15 mouse cellular contexts compared by ENCODE assay signal in genomic region chr9:124138055-124138775, GRCm38 (mm10). TPM values are rescaled to one million over a fixed set of nuclear protein-coding genes. Genes with fewer than 3 reads are reported as not detected.
A peak's percentile ranks its signal among the peaks of the same experiment; 100 is the strongest.
DNase-seq lines count a peak whose midpoint lies in the region; ATAC-seq lines count a peak whose summit lies in the region.
"Had no signal": no experiment of that assay in that cellular context is flagged by ENCODE, and none has a peak within 500 bp of the region (broad histone marks: within the 10 kb centered on the region; RNA-seq: fewer than 3 reads in every experiment).

No protein-coding gene starts in this region.

- peak; percentile 26 for DNase-seq in embryonic facial prominence, embryonic 11.5 days (ENCODE audit: low spot score)
- DNase-seq in embryonic facial prominence, embryonic 10.5 days (ENCODE audit: low spot score): no peak
- peak; percentile 29 to 44 for DNase-seq in spleen, postnatal 36 days (ENCODE audit: low spot score in 2 of 2)
- DNase-seq in spleen, adult 12 weeks (ENCODE audit: low spot score): no peak
- DNase-seq in yolk sac, embryonic 10.5 days (ENCODE audit: low spot score): peak; percentile 8
- no peak for DNase-seq in midbrain, embryonic 14.5 days
- DNase-seq in cerebellum, postnatal 10 days: no peak
- DNase-seq: adrenal gland, adult 2 months; cerebellum, adult 11 months; kidney, postnatal 14 days; thymus, postnatal 14 days had no signal

- ATAC-seq in embryonic facial prominence, embryonic 11.5 days (replicated peaks; ENCODE audit: insufficient number of reproducible peaks, low FRiP score, low TSS enrichment, low read depth): no peak
- peak; percentile 98 for ATAC-seq in liver, embryonic 16.5 days (ENCODE audit: low read depth)
- no peak for ATAC-seq in midbrain, embryonic 14.5 days (ENCODE audit: low FRiP score, low TSS enrichment)

- no peak overlapping the region for H3K4me2 ChIP-seq in embryonic facial prominence, embryonic 11.5 days (ENCODE audit: low read depth, low read length)
- peak overlapping the region; percentile 47 for H3K4me2 ChIP-seq in liver, embryonic 16.5 days (ENCODE audit: low read depth, low read length)
- no peak overlapping the region for H3K4me2 ChIP-seq in midbrain, embryonic 14.5 days (ENCODE audit: low read length)
- H3K4me2 ChIP-seq: hindbrain, embryonic 13.5 days; midbrain, embryonic 12.5 days had no signal

- 54% methylated on average over 4 of the region's 4 CpGs for WGBS in embryonic facial prominence, embryonic 11.5 days
- WGBS in embryonic facial prominence, embryonic 10.5 days: 54% methylated on average over 4 of the region's 4 CpGs
- 16% methylated on average over 4 of the region's 4 CpGs for WGBS in liver, embryonic 16.5 days (ENCODE audit: insufficient replicate concordance)
- WGBS in midbrain, embryonic 14.5 days: 60% methylated on average over 4 of the region's 4 CpGs

- no peak overlapping the region for H3K9ac ChIP-seq in embryonic facial prominence, embryonic 11.5 days (replicated peaks; ENCODE audit: low read length)
- no peak overlapping the region for H3K9ac ChIP-seq in liver, embryonic 16.5 days (ENCODE audit: low read depth, low read length)
- no peak overlapping the region for H3K9ac ChIP-seq in midbrain, embryonic 14.5 days (replicated peaks; ENCODE audit: low read length)
- H3K9ac ChIP-seq: hindbrain, embryonic 13.5 days; midbrain, embryonic 12.5 days had no signal

- H3K27ac ChIP-seq in embryonic facial prominence, embryonic 11.5 days (replicated peaks; ENCODE audit: low read depth, low read length): no peak overlapping the region
- H3K27ac ChIP-seq in embryonic facial prominence, embryonic 10.5 days (replicated peaks): no peak overlapping the region
- peak overlapping the region; percentile 86 for H3K27ac ChIP-seq in liver, embryonic 16.5 days (ENCODE audit: low read length)
- H3K27ac ChIP-seq in midbrain, embryonic 14.5 days (replicated peaks; ENCODE audit: low read depth, low read length): no peak overlapping the region
- H3K27ac ChIP-seq: hindbrain, embryonic 13.5 days; limb, embryonic 10.5 days; midbrain, embryonic 12.5 days had no signal

- no peaks in the 10 kb centered on the region for H3K36me3 ChIP-seq in embryonic facial prominence, embryonic 11.5 days (replicated peaks; ENCODE audit: control insufficient read depth, insufficient read depth, low read depth, low read length)
- no peaks in the 10 kb centered on the region for H3K36me3 ChIP-seq in embryonic facial prominence, embryonic 10.5 days (replicated peaks)
- no peaks in the 10 kb centered on the region for H3K36me3 ChIP-seq in liver, embryonic 16.5 days (ENCODE audit: control insufficient read depth, insufficient read depth)
- no peaks in the 10 kb centered on the region for H3K36me3 ChIP-seq in midbrain, embryonic 14.5 days (ENCODE audit: control insufficient read depth, insufficient read depth, low read length)
- H3K36me3 ChIP-seq: hindbrain, embryonic 13.5 days; limb, embryonic 10.5 days; midbrain, embryonic 12.5 days had no signal

- no peak overlapping the region for H3K4me3 ChIP-seq in embryonic facial prominence, embryonic 11.5 days (ENCODE audit: low read depth, low read length)
- H3K4me3 ChIP-seq in embryonic facial prominence, embryonic 10.5 days: no peak overlapping the region
- H3K4me3 ChIP-seq in liver, embryonic 16.5 days (ENCODE audit: low read depth, low read length): peak overlapping the region; percentile 20; the same call in 1 of the 2 replicates
- H3K4me3 ChIP-seq in midbrain, embryonic 14.5 days (replicated peaks; ENCODE audit: low read depth, low read length): no peak overlapping the region
- H3K4me3 ChIP-seq: hindbrain, embryonic 13.5 days; limb, embryonic 10.5 days; midbrain, embryonic 12.5 days had no signal

- H3K9me3 ChIP-seq in embryonic facial prominence, embryonic 11.5 days (replicated peaks; ENCODE audit: control insufficient read depth, low read length): no peaks in the 10 kb centered on the region
- no peaks in the 10 kb centered on the region for H3K9me3 ChIP-seq in embryonic facial prominence, embryonic 10.5 days
- H3K9me3 ChIP-seq in liver, embryonic 16.5 days (replicated peaks; ENCODE audit: control insufficient read depth, low read length): no peaks in the 10 kb centered on the region
- H3K9me3 ChIP-seq in midbrain, embryonic 14.5 days (ENCODE audit: control insufficient read depth, low read length): no peaks in the 10 kb centered on the region
- H3K9me3 ChIP-seq: hindbrain, embryonic 13.5 days; limb, embryonic 10.5 days; midbrain, embryonic 12.5 days had no signal

- no peaks in the 10 kb centered on the region for H3K4me1 ChIP-seq in embryonic facial prominence, embryonic 11.5 days (ENCODE audit: control insufficient read depth, insufficient read depth, low read length)
- H3K4me1 ChIP-seq in embryonic facial prominence, embryonic 10.5 days: peaks cover 10% of the 10 kb centered on the region
- peaks cover 16% of the 10 kb centered on the region for H3K4me1 ChIP-seq in liver, embryonic 16.5 days (ENCODE audit: control insufficient read depth, low read depth, low read length)
- H3K4me1 ChIP-seq in midbrain, embryonic 14.5 days (ENCODE audit: control insufficient read depth, insufficient read depth, low read length): no peaks in the 10 kb centered on the region
- H3K4me1 ChIP-seq: hindbrain, embryonic 13.5 days; limb, embryonic 10.5 days; midbrain, embryonic 12.5 days had no signal

- no peaks in the 10 kb centered on the region for H3K27me3 ChIP-seq in embryonic facial prominence, embryonic 11.5 days (ENCODE audit: control insufficient read depth, insufficient read depth, low read length)
- H3K27me3 ChIP-seq in embryonic facial prominence, embryonic 10.5 days (replicated peaks; ENCODE audit: low read depth, poor library complexity, severe bottlenecking): no peaks in the 10 kb centered on the region
- H3K27me3 ChIP-seq in liver, embryonic 16.5 days (ENCODE audit: control insufficient read depth, insufficient read depth, low read depth, low read length): no peaks in the 10 kb centered on the region
- no peaks in the 10 kb centered on the region for H3K27me3 ChIP-seq in midbrain, embryonic 14.5 days (ENCODE audit: control insufficient read depth, insufficient read depth, low read length)
- H3K27me3 ChIP-seq: hindbrain, embryonic 13.5 days; midbrain, embryonic 12.5 days had no signal

RNA-seq across cellular contexts. Expression of gene Ccr5, which starts 16.9 kb away (rescaled TPM):
- 0.93 and 1.2 TPM in 2 replicates for polyA plus RNA-seq in embryonic facial prominence, embryonic 11.5 days (2014; fragmentation: Nextera tagmentation; extraction: Ambion mirVana)
- 0.42 TPM in 1 of 2 replicates, not detected in the other for polyA plus RNA-seq in embryonic facial prominence, embryonic 10.5 days (2016; fragmentation: Nextera tagmentation; extraction: Ambion mirVana)
- 2.2 and 2.6 TPM in 2 replicates for polyA plus RNA-seq in liver, embryonic 16.5 days (2015; fragmentation: Nextera tagmentation; extraction: Ambion mirVana)
- 0.39 and 1.3 TPM in 2 replicates for polyA plus RNA-seq in midbrain, embryonic 14.5 days (2014; fragmentation: Nextera tagmentation; extraction: Ambion mirVana)

RNA-seq across cellular contexts. Expression of gene Ccr2, which starts 36.5 kb away (rescaled TPM):
- 0.31 and 0.59 TPM in 2 replicates for polyA plus RNA-seq in embryonic facial prominence, embryonic 11.5 days (2014; fragmentation: Nextera tagmentation; extraction: Ambion mirVana)
- 0.13 and 0.30 TPM in 2 replicates for polyA plus RNA-seq in embryonic facial prominence, embryonic 10.5 days (2016; fragmentation: Nextera tagmentation; extraction: Ambion mirVana)
- polyA plus RNA-seq in liver, embryonic 16.5 days (2015; fragmentation: Nextera tagmentation; extraction: Ambion mirVana): 4.3 and 5.6 TPM in 2 replicates
- 0.54 TPM in 1 of 2 replicates, not detected in the other for polyA plus RNA-seq in midbrain, embryonic 14.5 days (2014; fragmentation: Nextera tagmentation; extraction: Ambion mirVana)

Comparison
In these comparisons a context has a peak if more than half of its experiments do, and no peak if none do; other contexts are left out.
1. DNase-seq: peak in embryonic facial prominence, embryonic 11.5 days (single experiment), spleen, postnatal 36 days (2 of 2) and yolk sac, embryonic 10.5 days (single experiment); none in embryonic facial prominence, embryonic 10.5 days (single experiment), spleen, adult 12 weeks (single experiment), midbrain, embryonic 14.5 days (single experiment) and cerebellum, postnatal 10 days (0 of 2).